Mouse (Mus musculus): ENCODE measurements around the gene Mrtfb. TPM values are rescaled to one million over a fixed set of nuclear protein-coding genes. Genes with fewer than 3 reads are reported as not detected.

The Mrtfb gene
- total RNA-seq, 2 experiments from 2014 or later, result 19.8 to 24.9 TPM

DNA sequence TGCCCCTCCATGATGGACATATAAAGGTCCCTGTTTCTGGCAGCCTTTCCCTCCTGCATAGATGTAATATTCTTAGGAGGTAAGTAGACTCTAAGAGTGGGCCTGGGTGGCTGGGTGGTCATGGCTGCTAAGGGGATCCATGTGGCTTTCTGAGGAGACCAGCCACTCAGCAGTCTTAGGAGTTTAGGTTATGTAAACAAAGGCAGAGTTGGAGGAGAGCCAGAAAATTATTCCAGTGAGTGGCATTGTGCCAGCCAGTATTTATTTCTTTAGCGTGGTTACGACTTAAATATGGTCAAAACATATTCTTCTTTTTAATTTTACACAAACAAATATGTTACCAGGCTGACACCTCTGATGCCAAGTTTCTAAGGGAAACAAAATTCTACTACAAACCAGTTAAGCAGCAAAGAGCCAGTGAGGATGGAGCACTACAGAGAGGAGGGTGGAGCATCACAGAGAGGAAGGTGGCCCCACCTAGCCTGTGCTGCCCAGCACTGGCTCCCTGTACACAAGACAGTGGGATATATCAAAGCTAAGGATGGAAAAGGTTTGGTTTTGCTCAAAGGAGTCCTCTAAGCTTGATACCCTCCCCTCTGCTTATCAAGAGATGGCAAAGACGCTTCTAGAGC, 204.6 kb downstream of the Mrtfb start:
- no peak for DNase-seq (ENCODE audit: low spot score in 2 of 2)

DNA sequence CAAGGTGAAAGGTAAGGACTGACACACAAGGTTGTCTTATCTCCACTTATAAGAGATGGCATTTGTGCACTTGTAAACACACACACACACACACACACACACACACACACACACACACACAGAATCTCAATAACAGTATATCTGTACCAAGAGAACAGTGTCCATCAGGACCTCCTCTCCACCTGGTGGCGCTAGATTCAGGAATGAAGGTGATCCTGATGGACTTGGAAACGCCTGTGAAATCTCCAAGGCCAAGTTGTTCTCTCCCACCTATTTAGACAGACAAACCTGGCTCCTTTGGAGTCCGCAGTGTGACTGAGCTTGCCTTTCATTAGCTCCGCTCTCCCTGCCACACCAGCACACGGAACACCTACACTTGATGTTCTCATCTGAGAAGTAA, 208.4 kb downstream of the Mrtfb start:
- no peak for DNase-seq (ENCODE audit: low spot score in 2 of 2)

Small RNA genes within 50 kb of the gene (microRNA-seq; reads per million reads assigned to microRNA genes)
- gene Mir193b (ENCODE audit: borderline number of aligned reads in 2 of 2) (644 to 1,474 reads per million in 2 experiments), gene Mir365-1 (ENCODE audit: borderline number of aligned reads in 2 of 2) (14.7 to 25.7 reads per million in 2 experiments)

Other genes with a start within 250 kb of the Mrtfb start
- gene Ercc4, start 146.8 kb upstream of the Mrtfb start, total RNA-seq (2021), result 10 to 100 TPM; 13.5 to 13.9 TPM